Mouse (Mus musculus) NIH3T3 (cell line): ENCODE measurements around the gene Zcchc14.

Experiments used
- DNase-seq: peaks from one replicate; pipeline ENCODE4 v3.0.0-alpha.2; 2012; ENCODE audit warnings: low read depth

Zcchc14 gene

DNA sequence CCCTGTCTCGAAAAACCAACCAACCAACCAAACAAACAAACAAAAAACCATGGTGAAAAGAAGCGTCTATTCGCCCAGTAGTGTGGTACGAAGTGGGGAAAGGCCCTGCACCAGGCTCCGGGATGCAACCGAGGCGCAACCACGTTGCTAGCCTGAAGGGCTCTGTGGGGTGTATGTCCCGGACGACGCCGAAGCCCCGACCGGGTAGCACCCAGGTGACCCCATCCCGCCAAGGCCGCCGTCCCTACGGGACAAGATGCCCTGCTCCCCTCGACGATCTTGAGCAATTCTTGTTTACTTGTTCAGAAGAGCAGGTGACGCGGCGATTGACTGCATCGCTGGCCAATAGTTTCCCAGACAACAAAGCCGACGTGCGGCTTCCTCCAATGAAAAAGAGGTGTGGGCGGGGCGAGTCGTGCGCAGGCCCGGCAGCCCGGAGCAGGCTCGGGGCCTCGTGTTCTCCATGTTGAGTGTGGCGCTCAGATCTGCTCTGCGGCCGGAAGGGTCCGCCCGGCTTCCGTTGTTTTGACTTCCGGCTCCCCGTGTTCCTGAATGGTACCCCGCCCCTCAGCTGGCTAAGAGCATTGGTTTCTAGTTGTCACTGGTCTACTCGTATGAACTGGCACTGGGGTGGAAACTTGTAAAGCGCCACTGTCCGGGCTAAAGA, 67.4 kb downstream of the Zcchc14 start:
- peak; percentile 100 for DNase-seq

- DNase-seq, result no peak
These were observed 68.0 kb downstream of the Zcchc14 start for GRCm38 (mm10) chr8:121584730-121585129.

DNA sequence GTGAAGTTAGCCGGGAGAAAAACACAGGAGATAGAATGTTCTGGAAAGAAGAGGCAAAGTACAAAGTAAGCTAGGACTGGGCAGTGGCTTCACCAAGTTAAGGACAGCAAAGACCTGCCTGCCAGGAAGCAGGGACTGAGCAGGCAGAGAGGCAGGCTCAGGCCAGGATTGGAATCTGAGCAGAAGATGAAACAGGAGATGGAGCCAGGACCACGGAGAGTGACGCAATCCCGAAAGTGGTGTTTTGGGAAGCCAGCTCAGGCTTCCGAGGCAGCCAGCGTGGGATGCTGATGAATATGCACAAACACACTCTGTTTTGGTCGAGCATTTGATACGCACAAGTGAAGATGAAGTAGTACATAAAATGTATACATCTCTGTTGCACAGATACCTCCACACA, 69.0 kb downstream of the Zcchc14 start:
- DNase-seq, result peak; percentile 85

GRCm38 (mm10) chr8:121580465-121580864, 72.2 kb downstream of the Zcchc14 start:
- DNase-seq, result peak; percentile 69

- DNase-seq, result peak; percentile 97
These were observed 73.8 kb downstream of the Zcchc14 start, which contains the start of gene Fbxo31 for GRCm38 (mm10) chr8:121578676-121579451. Fbxo31 (minus strand) TSS chr8:121578806.

GRCm38 (mm10) chr8:121577751-121578675, 74.7 kb downstream of the Zcchc14 start:
- peak; percentile 27 for DNase-seq

DNA sequence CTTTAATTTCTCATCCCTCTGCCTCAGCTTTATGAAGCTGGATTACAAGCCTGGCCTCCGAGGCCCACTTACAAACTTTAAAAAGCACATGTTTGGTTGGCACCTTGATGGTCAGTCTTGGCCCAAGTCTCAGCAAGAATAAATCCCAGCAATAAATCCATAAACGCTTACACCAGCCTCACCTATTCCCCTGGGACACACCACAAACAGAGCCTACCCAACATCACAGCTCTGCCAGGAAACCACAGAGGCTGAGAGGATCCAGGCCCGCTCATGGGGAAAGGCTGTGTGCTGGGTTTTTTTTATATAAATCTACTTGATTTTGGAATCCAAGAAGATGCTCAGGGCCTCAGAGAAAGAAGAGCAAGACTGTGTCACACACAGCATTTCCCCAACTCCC, 77.0 kb downstream of the Zcchc14 start:
- DNase-seq, result peak; percentile 58

- peak; percentile 72 for DNase-seq
These were observed 79.4 kb downstream of the Zcchc14 start for GRCm38 (mm10) chr8:121573275-121573674.

DNA sequence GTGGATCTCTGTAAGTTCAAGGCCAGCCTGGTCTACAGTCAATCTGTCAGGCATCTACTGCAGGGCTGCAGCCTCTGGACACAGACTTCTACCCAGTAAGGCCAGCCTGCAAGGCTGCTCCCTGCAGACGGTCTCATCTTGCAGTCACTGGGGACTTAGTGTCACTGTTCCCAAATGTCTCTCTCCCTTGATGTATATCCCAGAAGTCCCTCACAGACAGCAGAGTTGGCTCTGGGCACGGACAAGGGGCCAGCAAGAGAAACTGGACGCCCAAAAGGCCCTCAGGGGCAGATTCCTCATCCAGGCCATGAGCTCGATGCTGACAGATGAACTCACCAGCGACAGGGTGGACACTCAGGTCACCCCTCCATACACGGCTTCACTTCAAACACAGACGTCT, 80.6 kb downstream of the Zcchc14 start:
- no peak for DNase-seq

DNA sequence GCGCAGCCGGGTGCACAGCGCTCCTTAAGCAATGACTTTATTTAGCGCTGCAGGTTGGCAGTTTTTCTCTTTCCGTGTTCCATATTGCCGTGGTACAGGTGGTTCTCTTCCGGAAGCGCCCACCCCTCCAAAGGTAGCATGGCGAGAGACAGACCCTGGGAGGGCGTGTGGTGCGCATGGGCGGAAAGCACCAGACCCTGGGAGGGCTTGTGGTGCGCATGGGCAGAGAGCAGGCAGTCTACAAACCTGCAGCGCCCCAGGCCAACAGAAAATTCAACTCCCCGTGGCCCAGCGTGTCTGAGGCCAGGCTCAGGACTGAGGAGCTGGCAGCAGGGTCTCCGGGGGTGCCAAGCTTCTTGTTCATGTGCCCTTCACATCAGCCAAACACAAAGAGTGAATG, 81.9 kb downstream of the Zcchc14 start:
- DNase-seq, result no peak

GRCm38 (mm10) chr8:121570335-121570734, 82.4 kb downstream of the Zcchc14 start:
- peak; percentile 16 for DNase-seq

DNA sequence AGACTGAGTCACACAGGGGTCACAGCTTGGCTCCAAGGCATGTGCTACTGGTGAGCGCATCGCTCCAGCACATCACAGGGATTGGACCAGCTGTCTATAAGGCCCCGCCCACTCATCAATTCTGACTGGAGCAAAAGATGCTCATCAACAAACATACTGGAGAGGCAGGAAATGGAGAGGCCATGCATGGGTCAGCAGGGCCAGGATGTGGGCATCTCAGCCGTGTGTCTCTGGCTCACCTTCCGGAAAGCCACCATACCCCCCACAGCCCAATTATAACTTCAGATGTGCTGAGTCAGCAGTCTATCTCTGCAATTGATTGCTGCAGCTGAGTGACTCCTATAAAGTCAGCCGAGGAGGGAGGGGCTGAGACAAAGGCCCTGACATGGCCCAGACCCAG, 84.4 kb downstream of the Zcchc14 start:
- no peak for DNase-seq

DNA sequence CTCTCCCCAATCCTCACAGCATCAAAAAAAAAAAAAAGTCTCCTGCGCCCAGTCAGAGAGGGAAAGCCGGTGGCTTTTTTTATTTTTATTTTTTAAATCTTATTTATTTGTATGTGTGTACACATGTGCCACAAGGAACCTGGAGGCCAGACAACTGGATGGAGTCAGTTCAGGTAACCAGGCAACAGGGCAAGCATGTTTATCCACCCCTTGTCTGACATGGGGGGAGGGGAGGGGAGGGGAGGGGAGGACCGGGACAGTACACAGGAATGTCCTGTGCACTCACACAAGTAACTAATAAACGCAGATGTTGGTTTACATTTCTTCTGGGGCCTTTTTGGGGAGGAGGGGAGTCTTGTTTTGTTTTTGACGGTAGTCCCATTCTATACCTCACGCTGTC, 89.0 kb downstream of the Zcchc14 start:
- DNase-seq, result no peak

GRCm38 (mm10) chr8:121562941-121563351, 89.8 kb downstream of the Zcchc14 start:
- DNase-seq, result no peak

- DNase-seq, result no peak
These were observed 90.9 kb downstream of the Zcchc14 start for GRCm38 (mm10) chr8:121561636-121562345.

GRCm38 (mm10) chr8:121560432-121561100, 92.1 kb downstream of the Zcchc14 start:
- DNase-seq, result no peak

- DNase-seq, result no peak
These were observed 92.9 kb downstream of the Zcchc14 start for GRCm38 (mm10) chr8:121559801-121560200.

DNA sequence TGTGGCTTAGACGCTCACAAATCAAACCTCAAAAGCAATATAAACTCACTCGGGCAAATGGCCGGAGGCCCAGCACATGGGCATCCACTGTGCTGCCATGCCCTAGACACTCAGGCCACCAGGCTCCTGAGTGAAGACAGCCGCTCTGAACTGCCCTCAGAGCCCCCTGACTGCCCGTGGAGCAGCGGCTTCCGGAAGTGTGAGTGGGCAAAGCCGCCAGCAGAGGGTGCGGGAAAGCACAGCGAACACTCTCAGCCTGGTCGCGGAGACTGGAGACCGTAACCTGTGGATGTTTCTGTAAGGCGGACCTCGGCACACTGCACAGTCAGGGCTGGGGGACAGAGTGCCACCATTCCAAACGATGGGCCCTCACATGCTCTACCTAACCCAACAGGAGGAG, 94.2 kb downstream of the Zcchc14 start:
- no peak for DNase-seq

DNA sequence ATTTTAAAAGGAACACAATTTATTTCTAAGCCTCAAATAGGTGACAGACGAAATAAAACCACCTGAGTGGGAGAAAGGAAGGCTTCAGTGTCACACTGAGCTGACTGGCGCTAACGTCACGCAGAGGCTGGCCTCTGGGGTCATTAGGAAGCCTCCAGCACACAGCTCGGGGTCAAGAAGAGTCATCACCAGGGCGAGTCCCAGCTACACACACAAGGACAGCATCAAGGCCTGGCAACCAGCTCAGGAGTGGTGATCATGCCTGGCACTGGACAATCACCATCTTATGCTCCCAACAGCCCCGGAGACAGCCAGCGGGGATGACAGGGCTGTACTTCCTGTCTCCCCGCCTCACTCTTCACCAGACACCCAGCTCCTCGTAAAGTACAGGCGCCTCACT, 95.0 kb downstream of the Zcchc14 start:
- no peak for DNase-seq

DNA sequence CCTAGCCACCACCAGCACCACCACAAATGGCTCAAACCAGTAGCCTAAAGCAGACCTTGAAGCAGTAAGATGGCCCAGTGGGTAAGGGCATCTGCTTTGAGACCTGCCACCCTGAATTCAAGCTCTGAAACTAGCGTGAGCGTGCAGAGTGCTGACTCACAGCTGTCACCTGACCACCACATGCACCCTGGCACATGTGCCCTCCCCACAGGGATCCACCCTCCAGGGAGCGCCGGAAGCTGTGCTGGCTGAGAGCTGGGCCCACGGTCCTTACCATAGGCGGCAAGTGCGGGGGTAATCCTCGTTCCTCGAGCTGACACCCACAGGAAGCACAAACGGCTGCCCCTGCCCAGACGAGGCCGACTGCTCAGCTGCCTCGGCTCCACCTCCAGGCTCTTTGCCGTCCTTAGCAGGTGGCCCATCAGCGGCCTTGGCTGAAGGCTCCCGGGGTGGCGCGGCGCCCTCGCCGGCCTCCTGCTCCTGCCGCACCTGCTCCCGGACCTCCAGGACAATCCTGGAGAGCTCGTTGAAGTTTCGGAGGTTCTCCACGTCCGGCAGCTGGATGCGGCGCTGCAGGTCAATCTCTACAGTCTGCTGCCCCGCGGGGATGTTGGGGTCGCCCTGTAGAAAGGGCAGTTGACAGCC, 98.7 kb downstream of the Zcchc14 start:
- DNase-seq, result no peak

GRCm38 (mm10) chr8:121552506-121552905, 100.2 kb downstream of the Zcchc14 start:
- no peak for DNase-seq
